Mouse (Mus musculus) ZHBTc4 (cell line): ENCODE data around the gene Rnf183.

Experiments used
- DNase-seq: peaks from one replicate; pipeline ENCODE4 v3.0.0-alpha.2; 2011; ENCODE audit warnings: low read depth, low spot score

The Rnf183 gene

DNA sequence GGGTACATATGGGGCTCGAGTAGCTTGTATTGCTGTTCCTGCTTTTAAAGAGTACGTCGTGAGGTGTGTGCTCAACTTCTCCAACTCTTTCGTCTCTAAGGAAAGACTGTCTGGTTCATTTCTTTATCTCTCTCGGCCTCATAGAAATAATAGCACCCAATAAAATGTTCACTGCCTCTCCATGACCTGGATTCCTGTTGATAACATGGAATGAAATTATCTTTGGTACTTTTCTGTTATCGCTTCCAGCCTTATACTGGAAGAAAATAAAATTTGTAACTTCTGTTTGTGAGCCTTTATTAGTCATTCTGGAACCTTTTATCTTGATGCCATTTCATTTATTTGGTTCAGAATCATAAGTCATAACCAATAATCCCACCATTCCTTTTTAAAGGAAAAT lies 51.8 kb downstream of the Rnf183 start:
- DNase-seq, result no peak

DNA sequence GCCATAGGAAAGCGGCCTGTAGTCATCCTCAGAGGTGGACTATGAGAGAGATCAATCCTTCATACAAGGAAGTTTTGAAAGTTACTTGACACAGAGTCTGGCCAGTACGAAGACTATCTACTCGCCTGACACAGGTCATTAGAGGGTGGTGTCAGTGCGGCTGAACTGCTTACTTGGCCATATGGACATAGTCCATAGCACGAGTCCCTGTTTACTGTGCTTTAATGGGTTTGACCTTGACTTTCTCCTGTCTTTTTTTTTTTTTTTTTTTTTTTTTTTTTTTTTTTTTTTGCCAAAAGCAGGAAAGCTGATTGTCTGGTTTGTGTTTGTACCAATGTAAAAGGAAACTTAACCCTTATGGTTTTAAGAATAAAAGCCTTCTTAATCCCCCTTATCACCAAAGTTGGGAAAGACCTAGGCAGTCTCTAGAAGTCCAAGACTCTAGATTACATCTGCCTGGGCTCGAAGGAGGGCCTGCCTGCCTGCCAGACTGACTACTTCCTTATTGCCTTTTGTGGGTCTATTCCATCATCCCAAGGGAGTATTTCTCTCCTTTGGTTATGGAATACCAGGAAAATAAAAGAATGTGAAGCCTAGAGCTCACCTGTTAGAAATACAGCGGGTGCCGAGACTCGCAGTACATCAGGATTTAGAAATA lies 55.2 kb downstream of the Rnf183 start:
- no peak for DNase-seq
